Mouse (Mus musculus): Measurements from ENCODE around the gene Pin1rt1.

DNA sequence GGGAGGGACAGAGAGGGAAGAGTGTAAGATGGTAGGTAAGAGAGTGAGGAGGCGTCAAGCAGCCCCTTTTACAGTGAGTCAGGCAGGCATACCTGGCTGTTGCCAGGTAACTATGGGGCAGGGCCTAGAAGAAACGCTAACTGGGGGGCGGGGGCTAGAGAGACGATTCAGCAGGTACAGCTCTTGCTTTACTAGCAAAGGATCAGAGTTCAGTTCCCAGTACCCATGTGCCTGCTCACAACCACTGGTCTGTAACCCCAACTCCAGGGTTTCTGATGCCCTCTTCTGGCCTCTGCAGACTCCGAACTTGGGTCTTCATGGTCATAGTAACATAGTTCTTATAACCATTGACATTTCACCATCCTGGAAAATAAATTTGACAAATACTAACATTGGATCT, 27.8 kb upstream of the Pin1rt1 start:
- TF ChIP-seq CTCF (IDR thresholded peaks at IDR 0.05; ENCODE audit: insufficient read depth, low read depth, low read length), result no peak
- TF ChIP-seq POLR2A (IDR thresholded peaks at IDR 0.05; ENCODE audit: insufficient read depth, low read depth, low read length), result no peak

Measured in olfactory bulb, adult 2 months (tissue).